Mouse (Mus musculus): ENCODE results near the gene Asb5.

GRCm38 (mm10) chr8:54528571-54528970, 809 bp upstream of the Asb5 start:
- no peak for TF ChIP-seq CTCF (IDR thresholded peaks at IDR 0.05; ENCODE audit: low read depth, low read length)
- TF ChIP-seq POLR2A (IDR thresholded peaks at IDR 0.05; ENCODE audit: extremely low read depth, insufficient read depth, low read length): no peak

Measured in liver, adult 2 months (tissue).